Mouse (Mus musculus): Measurements from ENCODE around the gene Csf2. TPM values are rescaled to one million over a fixed set of nuclear protein-coding genes. Genes with fewer than 3 reads are reported as not detected.

The Csf2 gene
- polyA plus RNA-seq, 1 experiment from 2014 or later: not detected

DNA sequence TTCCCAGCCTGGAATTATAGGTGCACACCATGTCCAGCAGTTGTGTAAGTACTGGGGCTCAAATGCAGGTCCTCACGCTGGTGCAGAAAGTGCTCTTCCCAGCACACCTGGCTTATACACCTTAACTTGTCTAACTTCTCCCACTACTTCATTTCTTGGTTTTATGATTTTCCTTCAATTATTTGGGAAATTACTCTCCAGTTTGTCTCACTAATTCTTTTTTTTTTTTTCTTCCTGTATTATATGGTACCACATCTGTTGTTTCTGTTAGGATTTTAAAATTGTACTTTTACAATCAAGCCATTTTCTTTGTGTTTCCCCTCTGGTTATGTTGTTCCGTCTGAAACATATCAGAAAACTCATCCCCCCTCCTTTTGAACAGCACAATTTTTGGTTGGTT lies 44.7 kb downstream of the Csf2 start:
- Histone ChIP-seq H3K9ac (ENCODE audit: low read length) (no peak overlapping the region), H3K27ac (replicated peaks; ENCODE audit: low read depth, low read length) (no peak overlapping the region), H3K27me3 (ENCODE audit: control insufficient read depth, insufficient read depth, low read length) (no peaks in the 10 kb centered on the region), H3K4me3 (ENCODE audit: low read depth, low read length) (no peak overlapping the region), H3K36me3 (ENCODE audit: control insufficient read depth, insufficient read depth, low read length) (no peaks in the 10 kb centered on the region), H3K9me3 (ENCODE audit: control insufficient read depth, low read length) (no peaks in the 10 kb centered on the region), H3K4me2 (ENCODE audit: low read depth, severe bottlenecking) (no peak overlapping the region), H3K4me1 (ENCODE audit: control insufficient read depth, insufficient read depth, low read length) (no peaks in the 10 kb centered on the region)
- 89% methylated on average over 2 of the region's 2 CpGs for WGBS
- no peak for ATAC-seq (ENCODE audit: insufficient number of reproducible peaks, low FRiP score, low TSS enrichment, low read depth)
- DNase-seq (ENCODE audit: low spot score): no peak

DNA sequence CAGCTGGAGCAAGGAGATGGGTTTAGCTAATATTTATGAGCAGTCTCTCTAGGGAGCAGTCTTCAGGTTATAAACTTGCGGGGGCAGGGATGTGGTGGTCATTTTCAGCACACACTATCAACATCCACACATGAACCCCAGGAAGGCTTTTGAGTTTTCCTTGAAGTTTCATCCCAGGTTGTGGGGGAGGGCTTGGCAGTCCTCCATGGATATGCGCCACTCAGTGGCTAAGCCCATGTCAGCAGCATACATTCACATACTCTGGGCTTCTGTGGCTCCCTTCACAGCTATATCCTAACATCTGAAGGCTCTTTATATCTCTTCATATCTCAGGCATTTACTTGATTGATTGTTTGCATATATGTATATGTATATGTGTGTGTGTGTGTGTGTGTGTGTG lies 46.3 kb downstream of the Csf2 start:
- 74% methylated on average over 2 of the region's 2 CpGs for WGBS
- Histone ChIP-seq H3K4me1 (ENCODE audit: control insufficient read depth, insufficient read depth, low read length) (no peaks in the 10 kb centered on the region), H3K27ac (replicated peaks; ENCODE audit: low read depth, low read length) (no peak overlapping the region), H3K9me3 (ENCODE audit: control insufficient read depth, low read length) (no peaks in the 10 kb centered on the region), H3K9ac (ENCODE audit: low read length) (no peak overlapping the region), H3K27me3 (ENCODE audit: control insufficient read depth, insufficient read depth, low read length) (no peaks in the 10 kb centered on the region), H3K36me3 (ENCODE audit: control insufficient read depth, insufficient read depth, low read length) (no peaks in the 10 kb centered on the region), H3K4me2 (ENCODE audit: low read depth, severe bottlenecking) (no peak overlapping the region), H3K4me3 (ENCODE audit: low read depth, low read length) (no peak overlapping the region)
- ATAC-seq (ENCODE audit: insufficient number of reproducible peaks, low FRiP score, low TSS enrichment, low read depth) (no peak), DNase-seq (ENCODE audit: low spot score) (no peak)

DNA sequence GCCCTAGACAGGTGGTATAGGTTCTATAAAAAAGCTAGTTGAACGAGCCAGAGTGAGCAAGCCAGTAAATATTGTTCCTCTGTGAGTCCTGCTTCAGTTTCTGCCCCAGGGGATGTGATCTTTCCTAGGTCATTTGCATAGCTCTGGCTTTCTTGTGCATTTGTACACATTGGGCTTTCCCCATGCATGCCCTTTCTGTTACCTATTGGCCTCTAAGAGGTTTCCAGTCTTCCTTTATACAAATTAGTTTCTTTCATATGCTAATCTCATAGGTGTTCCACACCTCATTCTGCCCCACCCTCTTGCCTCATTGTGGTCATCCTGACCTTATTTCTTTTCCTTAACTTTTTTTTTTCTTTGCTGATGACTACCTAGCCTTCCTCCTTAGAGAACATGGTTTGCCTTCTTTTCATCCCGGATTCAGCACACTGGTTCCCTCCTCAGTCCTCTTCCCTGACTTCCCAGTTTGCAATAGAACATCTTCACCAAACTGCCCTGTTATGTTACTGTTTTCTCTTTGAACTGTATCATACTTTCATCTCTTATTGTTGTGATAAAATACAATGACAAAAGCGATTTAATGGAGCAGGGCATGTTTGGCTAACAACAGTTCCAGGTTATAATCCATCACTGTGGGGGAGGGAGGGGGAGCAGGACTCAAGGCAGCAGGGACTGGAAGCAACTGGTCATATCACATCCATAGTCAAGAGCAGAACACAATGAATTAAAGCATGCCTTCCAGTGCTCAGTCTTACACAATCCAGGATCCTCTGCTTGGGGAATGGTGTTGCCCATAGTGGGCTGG lies 47.4 kb downstream of the Csf2 start:
- Histone ChIP-seq H3K4me3 (ENCODE audit: low read depth, low read length) (no peak overlapping the region), H3K9ac (ENCODE audit: low read length) (no peak overlapping the region), H3K36me3 (ENCODE audit: control insufficient read depth, insufficient read depth, low read length) (no peaks in the 10 kb centered on the region), H3K27ac (replicated peaks; ENCODE audit: low read depth, low read length) (no peak overlapping the region), H3K9me3 (ENCODE audit: control insufficient read depth, low read length) (no peaks in the 10 kb centered on the region), H3K27me3 (ENCODE audit: control insufficient read depth, insufficient read depth, low read length) (no peaks in the 10 kb centered on the region), H3K4me2 (ENCODE audit: low read depth, severe bottlenecking) (no peak overlapping the region), H3K4me1 (ENCODE audit: control insufficient read depth, insufficient read depth, low read length) (no peaks in the 10 kb centered on the region)
- DNase-seq (ENCODE audit: low spot score) (no peak), ATAC-seq (ENCODE audit: insufficient number of reproducible peaks, low FRiP score, low TSS enrichment, low read depth) (no peak)
- 81% methylated on average over 3 of the region's 3 CpGs for WGBS

DNA sequence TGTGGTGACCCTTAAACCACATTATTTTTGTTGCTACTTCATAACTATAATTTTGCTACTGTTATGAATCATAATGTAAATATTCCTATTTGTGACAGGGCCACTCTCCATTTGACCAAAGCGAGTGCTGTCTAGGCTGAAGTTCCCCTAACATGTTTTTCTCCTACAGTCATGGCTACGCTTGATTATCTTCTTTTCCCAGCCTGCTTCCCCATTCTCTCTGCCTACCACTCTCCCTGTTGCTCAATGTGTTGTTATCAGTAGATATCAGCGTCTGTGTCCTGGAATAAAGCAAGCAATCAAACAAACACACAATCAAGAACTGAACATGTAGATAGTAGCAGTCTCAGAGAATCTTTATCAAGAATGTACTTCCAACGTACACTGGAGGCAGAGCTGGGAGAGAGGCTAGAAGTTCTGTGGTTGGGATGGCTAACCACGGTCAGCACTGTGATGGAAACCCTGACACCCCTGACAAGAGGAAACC lies 48.1 kb downstream of the Csf2 start:
- no peak for ATAC-seq (ENCODE audit: insufficient number of reproducible peaks, low FRiP score, low TSS enrichment, low read depth)
- no peaks in the 10 kb centered on the region for H3K4me1 ChIP-seq (ENCODE audit: control insufficient read depth, insufficient read depth, low read length)
- no peak overlapping the region for H3K27ac ChIP-seq (replicated peaks; ENCODE audit: low read depth, low read length)
- 91% methylated on average over 5 of the region's 5 CpGs for WGBS
- no peak for DNase-seq (ENCODE audit: low spot score)
- no peak overlapping the region for H3K9ac ChIP-seq (ENCODE audit: low read length)
- no peaks in the 10 kb centered on the region for H3K36me3 ChIP-seq (ENCODE audit: control insufficient read depth, insufficient read depth, low read length)
- no peak overlapping the region for H3K4me2 ChIP-seq (ENCODE audit: low read depth, severe bottlenecking)
- no peaks in the 10 kb centered on the region for H3K9me3 ChIP-seq (ENCODE audit: control insufficient read depth, low read length)
- no peaks in the 10 kb centered on the region for H3K27me3 ChIP-seq (ENCODE audit: control insufficient read depth, insufficient read depth, low read length)
- no peak overlapping the region for H3K4me3 ChIP-seq (ENCODE audit: low read depth, low read length)

Other genes starting within 250 kb of the Csf2 start
- 0.89 and 1.1 TPM in 2 replicates for gene Slc22a4, start 221.6 kb downstream of the Csf2 start, polyA plus RNA-seq (2014; fragmentation: Nextera tagmentation; extraction: Ambion mirVana)
- gene Pdlim4, start 180.7 kb downstream of the Csf2 start, polyA plus RNA-seq (2014; fragmentation: Nextera tagmentation; extraction: Ambion mirVana): 166 and 178 TPM in 2 replicates
- 39.3 and 44.3 TPM in 2 replicates for gene P4ha2, start 149.6 kb downstream of the Csf2 start, polyA plus RNA-seq (2014; fragmentation: Nextera tagmentation; extraction: Ambion mirVana)
- not detected in 2 replicates for gene Il3, start 17.6 kb upstream of the Csf2 start, polyA plus RNA-seq (2014; fragmentation: Nextera tagmentation; extraction: Ambion mirVana)
- 1.5 and 1.7 TPM in 2 replicates for gene Acsl6, start 54.1 kb upstream of the Csf2 start, polyA plus RNA-seq (2014; fragmentation: Nextera tagmentation; extraction: Ambion mirVana)
- not detected in 2 replicates for gene Meikin, start 121.0 kb upstream of the Csf2 start, polyA plus RNA-seq (2014; fragmentation: Nextera tagmentation; extraction: Ambion mirVana)
- gene Fnip1, start 188.5 kb upstream of the Csf2 start, polyA plus RNA-seq (2014; fragmentation: Nextera tagmentation; extraction: Ambion mirVana): 12.1 and 13.6 TPM in 2 replicates

Data from limb, embryonic 11.5 days (tissue).